Mouse (Mus musculus): ENCODE measurements around the gene Fam131a. TPM values are rescaled to one million over a fixed set of nuclear protein-coding genes. Genes with fewer than 3 reads are reported as not detected.

Gene Fam131a
- total RNA-seq, 2 experiments from 2014 or later, result 101 to 115 TPM

DNA sequence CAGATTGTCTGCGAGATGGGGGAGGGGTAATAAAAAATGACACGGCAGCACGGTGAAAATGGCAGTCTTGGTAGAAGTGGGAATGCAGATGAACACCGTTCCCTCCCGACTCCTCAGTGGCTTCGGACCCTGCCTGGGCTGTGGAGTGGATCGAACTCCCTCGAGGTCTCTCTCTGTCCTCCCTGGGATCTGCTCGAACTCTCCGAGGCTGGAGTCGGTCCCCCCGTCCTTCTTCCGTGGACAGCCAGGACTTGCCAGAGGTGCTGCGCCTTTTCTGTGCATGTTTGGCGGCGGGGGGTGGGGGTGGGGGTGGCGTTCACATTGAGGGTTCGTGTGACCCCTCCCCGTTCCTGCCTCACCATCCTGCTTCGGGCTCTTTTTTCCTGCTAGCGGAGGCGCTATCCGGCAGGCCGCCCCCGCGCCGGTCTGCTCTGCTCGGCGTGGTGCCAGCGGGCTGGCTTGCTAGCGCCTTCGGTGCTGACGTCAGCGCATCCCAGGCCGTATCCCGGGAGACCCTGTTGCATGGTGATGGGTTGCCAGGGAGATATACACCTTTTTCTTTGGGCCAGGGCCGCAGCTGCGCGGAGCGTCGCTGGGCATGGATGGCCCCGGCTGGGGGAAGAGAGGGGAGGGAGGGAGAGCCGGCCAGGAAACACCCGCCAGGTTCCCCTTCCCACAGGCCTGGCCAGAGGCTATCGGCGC is 2.7 kb downstream of the Fam131a start:
- intact Hi-C loops (cut with DNase I), result no loop called here
- DNase-seq, result peak; percentile 93

DNA sequence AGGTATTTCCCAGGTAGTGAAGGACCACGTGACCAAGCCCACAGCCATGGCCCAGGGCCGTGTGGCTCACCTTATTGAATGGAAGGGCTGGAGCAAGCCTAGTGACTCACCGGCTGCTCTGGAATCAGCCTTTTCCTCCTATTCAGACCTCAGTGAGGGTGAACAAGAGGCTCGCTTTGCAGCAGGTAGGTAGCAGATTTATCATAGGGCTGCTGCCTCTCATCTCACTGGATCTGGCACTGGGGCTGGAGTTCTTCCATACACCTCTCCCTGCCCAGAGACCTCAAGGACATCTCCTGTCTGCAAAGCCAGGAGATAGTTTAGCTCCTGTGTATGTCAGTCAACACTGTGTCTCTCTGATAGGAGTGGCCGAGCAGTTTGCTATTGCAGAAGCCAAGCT is 6.2 kb downstream of the Fam131a start:
- no peak for DNase-seq
- intact Hi-C loops (cut with DNase I), result no loop called here

DNA sequence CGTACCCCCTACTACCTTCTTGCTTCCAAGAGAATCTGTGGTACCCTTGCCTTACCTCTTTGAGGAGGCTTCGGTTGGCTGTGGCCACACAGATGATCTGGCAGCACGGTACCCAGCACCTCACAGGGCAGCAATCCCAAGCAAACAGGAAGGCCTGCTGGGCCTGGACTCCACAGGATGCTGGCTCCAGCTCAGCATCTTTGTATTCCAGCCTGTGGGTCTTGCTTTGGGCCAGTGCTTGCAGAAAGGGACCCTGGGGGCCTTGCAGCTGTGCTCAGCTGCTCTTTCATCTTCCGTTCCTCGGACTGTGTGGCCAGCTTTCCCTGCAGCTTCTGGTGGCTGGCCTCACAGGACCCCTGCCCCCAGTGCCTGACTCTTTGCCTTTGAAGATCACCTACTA is 7.0 kb downstream of the Fam131a start:
- DNase-seq, result no peak
- intact Hi-C loops (cut with DNase I), result no loop called here

DNA sequence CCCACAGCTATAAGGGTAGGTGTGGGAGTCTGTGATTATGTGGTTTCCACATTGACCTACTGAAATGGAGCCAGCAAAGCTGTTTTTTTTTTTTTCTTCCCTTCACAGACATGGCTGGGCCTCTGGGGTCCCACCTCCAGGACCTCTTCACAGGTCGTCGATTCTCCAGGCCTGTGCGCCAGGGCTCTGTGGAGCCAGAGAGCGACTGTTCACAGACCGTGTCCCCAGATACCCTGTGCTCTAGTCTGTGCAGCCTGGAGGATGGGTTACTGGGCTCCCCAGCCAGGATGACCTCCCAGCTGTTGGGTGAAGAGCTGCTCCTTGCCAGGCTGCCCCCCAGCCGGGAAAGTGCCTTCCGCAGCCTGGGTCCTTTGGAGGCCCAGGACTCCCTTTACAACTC is 8.3 kb downstream of the Fam131a start:
- intact Hi-C loops (cut with DNase I), result no loop called here
- DNase-seq, result no peak

DNA sequence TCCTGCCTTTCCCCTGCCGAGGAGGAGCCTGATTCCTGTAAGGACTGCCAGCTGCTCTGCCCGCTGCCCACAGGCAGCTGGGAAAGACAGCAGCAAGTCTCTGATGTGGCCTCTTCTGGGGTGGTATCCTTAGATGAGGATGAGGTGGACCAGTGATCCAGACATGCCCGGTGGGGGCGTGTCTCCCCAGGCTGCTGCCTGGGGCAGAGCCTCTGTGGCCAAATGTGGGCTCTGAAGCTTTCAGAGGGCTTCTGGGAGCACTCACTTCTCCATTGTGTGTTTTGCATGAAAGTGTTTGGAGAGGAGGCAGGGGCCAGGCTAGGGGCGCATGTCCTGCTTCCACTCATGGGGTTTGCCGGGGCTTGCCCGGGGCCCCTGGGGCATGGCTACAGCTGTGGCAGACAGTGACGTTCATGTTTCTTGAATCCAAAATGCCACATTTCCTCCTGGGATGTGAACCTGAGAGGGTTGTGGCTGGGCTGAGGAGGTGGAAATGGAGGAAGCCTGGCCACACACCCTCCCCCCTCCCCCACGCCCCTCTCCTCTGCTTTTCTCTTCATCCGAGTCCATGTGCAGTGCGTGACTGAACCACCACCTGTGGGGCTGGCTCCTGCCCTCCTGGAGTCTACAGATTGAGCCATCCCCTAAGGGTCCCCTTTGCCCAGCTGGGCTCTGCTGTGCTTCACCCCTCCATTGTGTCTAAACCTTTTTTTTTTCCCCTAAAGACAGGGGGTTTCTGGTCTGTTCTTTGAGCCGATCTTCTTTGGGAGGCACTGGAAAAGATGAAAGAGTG is 8.9 kb downstream of the Fam131a start:
- intact Hi-C loops (cut with DNase I), result no loop called here
- no peak for DNase-seq

DNA sequence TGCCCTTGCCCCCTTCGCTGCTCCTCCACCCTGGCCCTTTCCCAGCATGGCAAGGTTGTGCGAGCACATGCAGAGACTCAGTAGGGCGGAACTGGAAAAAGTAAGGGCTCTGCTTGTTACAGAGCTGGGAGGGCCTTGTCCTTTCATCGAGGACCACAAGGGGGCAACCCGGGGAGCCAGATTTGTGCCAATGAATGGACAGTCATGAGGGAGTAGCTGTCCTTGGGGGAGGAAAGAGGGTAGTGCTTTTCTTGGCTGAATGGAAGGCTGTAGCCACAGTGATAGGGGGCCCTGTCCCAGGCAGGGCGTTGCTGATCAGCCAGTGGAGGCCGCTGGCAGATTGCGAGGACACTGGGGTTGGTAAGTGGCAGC is 9.5 kb downstream of the Fam131a start:
- peak; percentile 80 for DNase-seq
- intact Hi-C loops (cut with DNase I), result no loop called here

DNA sequence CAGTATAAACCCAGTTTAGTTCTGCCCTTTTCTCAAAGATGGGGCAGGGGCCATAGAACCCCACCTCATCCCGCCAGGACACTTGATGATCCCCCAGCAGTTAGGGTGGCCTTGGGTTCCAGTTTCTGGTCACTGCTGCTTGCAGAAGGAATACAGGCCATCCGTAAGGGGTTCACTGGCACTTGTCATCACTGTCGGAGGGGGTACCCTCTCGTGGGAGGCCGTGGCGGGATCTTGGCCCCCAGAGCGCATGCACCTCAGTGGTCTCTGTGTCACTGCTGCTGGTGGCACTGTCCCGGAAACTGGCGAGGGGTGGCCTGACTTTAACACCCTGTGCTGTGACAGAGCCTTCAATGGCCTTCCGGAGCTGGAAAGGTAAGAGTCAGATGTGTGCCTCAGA is 10.0 kb downstream of the Fam131a start:
- intact Hi-C loops (cut with DNase I), result no loop called here
- DNase-seq, result no peak

DNA sequence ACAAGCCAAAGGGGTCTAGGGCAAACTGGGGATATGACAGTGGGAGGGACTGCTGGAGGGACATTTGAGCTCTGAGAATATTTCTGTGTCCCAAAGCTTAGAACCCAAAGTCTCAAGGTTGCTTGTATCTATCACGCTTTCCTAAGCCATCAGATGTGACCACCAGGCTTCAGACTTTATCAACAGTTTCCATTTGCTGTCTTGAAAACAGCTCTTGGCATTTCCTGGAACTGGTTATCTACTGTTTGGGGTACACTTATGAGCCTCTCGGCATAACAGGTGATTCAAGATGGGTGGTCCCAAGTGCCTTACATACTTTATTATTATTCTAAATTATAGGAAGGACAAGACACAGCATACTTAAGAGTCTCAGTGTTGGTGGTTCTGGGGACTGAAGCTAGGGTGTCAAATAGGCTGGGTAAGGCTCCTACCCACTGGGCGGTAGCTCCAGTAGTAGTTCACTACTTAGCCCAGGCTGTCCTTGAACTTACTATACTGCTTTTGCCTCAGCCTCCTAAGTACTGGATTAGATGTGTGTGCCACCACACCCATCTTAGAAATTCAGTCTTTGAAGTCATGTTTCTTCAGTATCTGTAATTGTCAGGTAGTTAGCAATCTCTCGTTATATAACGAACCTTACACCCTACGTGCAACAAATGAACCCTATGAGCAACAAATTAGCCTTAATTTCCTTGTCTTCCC is 10.8 kb downstream of the Fam131a start:
- no peak for DNase-seq
- intact Hi-C loops (cut with DNase I), result no loop called here

DNA sequence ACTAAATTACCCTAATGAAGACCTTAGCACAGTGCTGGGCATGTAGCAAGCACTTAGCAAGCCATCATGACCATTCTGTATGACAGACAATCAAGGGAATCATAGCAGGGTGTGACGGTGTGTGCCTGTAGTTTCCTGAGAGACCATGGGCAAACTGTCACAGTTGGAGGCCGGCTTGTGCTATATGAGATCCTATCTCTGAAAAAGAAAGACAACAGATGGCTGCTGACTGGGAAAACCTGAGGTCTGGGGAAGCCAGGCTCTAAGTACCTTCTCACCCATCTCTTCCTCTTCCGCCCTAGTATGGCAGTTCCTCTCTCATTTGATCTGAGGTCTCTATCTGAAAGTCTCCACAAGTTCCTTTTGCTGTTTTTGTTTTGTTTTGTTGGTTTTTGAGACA is 12.7 kb downstream of the Fam131a start:
- DNase-seq, result no peak
- intact Hi-C loops (cut with DNase I), result no loop called here

DNA sequence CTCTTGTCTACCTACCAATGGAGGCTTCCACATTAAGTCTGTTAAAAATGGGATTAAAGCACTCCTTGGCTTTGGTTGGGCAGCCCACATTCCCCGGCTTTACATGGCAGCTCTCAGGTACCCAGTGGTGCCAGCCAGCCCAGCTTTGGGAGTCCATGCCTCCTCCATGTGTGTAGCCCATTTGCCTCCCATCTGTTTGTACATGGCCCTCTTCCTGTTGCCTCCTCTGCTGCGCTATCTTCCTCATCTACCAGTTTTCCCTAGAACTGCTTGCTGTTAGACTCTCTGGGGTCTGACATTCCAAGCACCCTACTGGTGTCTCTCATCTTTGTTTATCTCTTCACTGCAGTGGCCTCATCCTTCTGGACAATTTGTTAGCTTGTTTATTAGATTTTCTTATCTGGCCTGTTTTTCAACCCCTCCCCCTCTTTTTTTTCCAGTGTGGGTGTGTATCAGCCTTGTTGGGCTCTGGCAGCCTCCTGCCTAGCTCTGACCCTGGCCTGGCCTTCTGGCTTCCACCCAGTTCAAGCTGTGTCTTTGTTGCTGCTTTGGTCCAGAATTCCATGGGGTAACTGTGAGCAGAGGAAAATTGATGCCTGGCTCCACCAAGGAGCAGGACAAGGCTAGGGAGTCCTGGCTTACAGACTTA is 13.5 kb downstream of the Fam131a start:
- intact Hi-C loops (cut with DNase I), result no loop called here
- DNase-seq, result no peak

DNA sequence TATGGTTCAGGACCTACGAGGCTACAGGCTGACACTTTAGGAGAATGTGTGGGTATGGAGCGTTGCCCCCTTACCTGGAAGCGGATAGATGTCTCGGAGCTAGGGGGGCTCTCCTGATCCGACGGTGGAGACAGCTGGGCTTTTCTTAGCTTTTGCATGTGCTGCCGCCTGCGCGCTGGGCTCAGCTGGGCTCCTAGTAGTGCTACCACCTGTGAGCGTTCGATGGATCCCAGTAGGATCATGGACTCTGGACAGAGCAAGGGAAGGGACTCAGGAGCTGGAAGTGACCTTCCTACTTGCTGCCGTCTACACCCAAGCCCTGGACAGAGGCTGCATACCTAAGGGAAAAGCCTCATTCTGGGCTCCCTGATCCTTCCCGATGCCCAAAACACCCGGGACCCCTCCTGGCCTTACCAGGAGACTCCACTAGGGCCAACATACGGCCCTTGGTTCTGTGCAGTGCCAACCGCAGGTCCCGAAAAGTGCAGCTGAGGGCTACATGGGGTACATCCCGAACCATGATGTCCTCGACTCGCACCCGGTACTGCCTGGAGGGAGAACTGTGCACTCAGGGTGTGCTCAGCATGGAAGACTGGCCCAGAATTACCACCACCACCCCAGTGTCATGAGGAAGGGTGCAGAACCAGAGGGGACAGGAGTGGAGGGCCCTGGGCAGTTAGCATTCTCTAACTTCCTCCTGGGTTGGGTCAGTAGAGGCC is 15.3 kb downstream of the Fam131a start:
- intact Hi-C loops (cut with DNase I), result no loop called here

DNA sequence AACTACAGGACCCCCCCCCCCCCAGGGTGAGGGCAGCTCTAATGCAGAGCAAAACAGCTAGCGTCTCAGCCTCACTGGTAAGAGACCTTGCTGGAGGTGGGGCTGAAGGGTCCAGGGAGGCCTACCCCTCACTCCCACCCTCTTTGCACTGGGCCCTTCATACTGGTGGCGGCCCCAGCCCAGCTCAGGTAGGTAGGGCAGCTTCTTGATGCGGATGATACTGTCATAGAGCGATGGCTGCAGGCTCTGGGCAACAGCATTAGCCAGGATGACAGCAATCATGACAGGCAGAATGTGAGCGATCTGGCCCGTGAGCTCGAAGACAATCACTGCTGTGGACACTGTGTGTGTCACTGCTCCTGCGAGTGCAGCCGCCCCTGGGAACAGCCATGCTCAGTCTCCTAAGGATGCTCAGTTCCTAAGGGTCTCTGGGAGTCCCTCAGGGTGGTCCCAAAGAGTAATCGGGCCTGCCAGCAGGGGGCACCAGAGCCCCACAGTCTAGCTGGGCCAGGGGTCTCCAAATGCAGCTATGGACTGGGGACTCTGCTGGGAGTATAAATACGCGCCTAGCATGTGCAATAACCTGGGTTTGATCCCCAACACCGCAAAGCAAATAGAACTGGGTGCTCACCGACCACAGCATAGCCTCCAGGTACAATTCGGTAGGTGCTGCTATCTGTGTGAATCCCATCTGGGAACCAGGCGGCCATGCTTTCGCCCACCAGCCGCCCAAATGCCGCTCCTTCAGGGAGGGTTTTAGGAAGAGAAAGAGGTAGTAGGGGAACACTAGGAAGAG is 16.1 kb downstream of the Fam131a start:
- intact Hi-C loops (cut with DNase I), result no loop called here
- peak; percentile 74 for DNase-seq

More for the DNA sequence above, 15.3 kb downstream of the Fam131a start:
- DNase-seq, result no peak

DNA sequence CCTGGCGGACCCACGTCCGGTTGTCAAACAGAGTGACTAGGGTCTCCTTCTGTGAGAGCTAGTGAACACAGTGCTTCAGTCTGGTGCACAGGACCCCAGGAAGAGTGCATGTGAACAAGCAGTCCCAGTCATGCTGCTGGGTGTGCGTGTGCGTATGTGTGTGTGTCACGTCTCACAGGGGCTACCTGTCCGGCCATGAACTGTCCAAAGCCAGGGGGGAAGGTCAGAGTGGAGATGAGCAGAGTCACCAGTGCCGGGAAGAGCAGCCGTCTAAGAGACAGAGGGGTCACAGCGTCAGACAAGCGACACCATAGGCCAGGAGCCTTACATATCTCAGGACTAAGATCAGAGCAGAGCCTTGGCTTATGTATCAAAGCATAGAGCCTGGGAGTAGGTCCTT is 17.3 kb downstream of the Fam131a start:
- intact Hi-C loops (cut with DNase I), result no loop called here
- no peak for DNase-seq

DNA sequence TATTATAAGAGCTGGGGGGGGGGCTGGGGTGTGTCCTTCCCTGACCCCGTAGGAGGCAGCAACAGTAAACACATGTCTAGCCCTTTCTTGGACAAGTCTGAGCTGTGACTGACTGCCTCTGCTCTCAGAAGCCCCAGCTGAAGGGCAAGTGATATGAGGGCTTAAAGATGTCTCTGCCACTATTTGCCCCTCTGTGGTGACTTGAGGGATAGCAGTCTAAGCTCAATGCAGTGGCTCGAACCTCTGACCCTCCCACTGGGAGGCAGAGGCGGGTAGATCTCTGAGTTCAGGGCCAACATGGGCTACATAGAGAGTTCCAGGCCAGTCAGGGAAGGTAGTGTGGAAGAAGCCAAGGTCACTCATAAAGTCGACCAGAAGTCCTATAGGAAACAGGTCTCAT is 17.8 kb downstream of the Fam131a start:
- intact Hi-C loops (cut with DNase I), result no loop called here
- no peak for DNase-seq

DNA sequence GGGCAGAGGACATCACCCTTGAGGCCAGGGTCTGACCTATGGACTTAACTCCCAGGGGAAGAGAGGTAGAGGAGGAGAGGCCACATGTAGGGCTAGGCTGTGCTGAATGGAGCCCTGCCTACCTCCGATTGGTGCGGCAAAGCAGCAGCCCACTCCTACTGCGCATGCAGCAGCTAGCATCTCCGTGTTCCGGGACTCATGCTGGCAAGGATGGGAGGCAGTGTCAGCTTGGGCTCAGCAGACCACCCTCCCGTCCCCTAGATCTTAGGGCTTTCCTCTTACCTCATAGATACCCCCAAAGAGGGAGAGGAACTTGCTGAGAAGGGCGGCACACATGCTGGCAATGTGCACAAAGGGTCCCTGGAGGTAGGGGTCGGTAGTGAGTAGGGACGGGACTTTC is 19.1 kb downstream of the Fam131a start:
- intact Hi-C loops (cut with DNase I), result no loop called here
- DNase-seq, result no peak

DNA sequence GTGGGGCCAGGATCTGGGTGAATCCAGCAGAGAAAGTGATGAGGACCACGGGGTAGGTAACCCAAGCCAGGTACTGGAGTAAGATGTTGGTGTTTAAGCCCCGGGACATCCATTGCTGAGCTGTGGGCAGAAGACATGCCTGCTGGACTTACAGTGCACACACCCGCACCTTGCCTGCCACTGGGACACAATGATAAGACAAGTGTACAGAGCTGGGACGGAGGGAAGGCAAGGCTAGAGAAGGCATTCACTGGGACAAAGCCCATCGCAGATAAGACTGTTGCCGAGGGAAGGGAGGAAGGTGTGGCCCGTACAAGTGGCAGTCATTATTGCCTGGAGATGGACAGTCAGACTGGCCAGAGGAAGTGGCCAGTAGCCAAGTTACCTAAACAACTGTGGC is 19.8 kb downstream of the Fam131a start:
- no peak for DNase-seq
- intact Hi-C loops (cut with DNase I), result no loop called here

DNA sequence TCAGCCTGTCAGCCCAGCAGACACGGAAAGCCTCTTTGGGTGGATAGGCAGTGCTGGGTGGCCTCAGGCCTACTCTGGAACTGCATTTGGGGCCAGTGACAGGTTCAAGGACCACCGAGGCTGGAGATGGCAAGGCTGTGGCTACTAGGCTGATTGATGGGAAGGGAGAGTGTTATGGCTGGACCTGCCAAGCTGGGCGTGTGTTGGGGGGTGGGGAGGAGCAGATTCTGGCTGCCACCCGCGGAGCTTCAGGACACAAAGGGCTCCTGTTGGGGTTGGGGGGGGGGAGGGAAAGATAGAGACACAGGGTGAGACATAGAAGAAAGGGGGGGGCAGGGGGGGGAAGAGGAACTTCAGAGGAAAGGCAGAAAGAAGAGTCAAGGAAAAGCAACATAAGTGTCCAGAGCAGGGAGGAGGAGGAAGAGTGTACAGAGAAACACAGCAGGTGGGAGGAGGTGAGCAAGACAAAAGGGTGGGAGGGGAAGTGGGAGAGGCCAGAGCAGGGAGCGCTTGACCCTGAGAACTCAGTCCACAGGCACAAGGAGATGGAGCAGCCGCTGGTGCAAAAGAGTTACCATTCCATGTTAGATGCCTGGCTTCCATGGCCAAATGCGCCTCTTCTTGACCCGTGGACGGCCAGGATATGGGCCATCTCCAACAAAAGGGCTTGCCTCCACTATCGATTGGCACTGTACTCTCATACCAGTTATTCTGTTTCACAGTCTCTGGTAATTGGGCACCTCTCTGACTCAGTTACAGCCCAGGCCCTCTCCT is 21.5 kb downstream of the Fam131a start:
- no peak for DNase-seq
- intact Hi-C loops (cut with DNase I), result loop anchor here (5.0 kb wide), 1 partner anchor 478 kb away; no protein-coding TSS in a partner anchor

DNA sequence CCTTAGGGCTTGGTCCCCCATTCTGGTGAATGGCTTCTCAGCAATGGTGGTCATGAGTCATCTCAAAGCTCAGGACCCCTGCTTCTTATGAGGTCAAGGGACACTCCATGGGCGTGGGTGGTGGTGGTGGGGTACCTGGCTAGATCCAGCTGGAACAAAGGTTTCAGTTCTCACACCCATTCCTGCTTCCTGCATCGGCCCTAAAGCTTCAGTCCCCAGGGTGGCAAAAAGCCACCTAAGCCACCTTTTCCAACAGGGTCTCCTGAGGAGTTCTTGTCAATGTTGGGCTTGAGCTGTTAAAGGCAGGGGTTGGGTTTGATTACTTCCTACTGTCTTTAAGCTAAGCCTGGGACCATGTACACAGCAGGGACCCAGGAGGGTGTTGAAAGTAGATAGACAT is 22.1 kb downstream of the Fam131a start:
- intact Hi-C loops (cut with DNase I), result loop anchor here (5.0 kb wide), 1 partner anchor 477 kb away; no protein-coding TSS in a partner anchor
- no peak for DNase-seq

DNA sequence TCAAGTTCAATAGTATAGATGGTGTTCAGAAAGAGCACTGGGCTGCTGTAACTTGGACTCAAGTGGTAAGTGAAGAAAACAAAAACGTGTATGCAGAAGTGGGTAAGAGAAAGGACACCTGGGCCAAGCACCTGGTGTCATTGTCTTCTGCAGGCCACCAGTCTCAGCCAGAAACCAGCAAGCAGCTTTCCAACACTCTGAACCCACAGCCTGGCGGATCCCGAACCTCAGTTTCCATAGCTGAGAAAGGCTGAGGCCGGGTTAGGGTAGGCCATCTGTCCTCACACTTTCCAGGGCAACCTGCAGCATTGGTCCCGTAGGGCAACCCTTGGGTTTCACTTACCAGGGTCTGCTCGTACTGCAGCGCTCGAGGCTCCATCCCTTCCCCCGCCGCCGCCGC is 22.5 kb downstream of the Fam131a start:
- intact Hi-C loops (cut with DNase I), result loop anchor here (5.0 kb wide), 1 partner anchor 477 kb away; no protein-coding TSS in a partner anchor
- DNase-seq, result no peak

All from left cerebral cortex, postnatal 4 days (tissue).